In the genomic region with DNA sequence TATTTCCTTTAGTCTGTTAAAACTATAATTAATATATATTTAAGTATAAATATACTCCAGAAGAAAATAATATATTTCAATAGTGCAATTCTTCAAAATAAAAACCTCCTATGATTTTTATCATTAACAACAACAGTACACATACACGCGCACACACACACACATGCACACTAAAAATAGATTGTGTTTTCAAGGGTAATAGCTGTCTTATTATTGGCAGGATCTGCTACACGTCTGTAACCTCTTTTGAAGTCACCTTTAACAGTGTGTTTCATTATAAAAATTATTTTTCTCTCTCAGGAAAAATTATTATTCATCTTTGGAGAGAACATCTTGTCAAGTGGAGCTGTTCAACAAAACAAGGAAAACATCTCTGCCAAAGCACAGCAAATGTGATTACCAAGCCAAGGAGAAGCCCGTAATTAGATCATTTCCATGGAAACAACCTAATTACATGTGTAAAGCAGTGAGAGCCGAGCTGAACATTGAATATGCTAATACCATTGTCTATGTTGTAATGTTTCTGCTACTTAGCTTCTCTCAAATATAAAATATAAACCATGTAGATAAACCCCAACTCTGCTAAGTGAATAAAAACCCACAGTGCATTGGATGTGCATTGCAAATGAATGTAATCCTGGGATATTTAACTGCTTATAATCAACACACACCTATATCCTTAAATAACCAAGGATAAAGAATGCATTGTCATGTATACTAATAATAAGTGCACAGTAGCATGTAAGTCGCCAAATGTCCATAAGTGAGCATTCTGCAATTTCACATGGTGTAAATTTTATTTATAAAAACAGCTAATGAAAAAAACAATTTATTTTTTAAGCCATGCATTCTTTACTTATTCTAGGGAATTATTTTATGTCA, we compare ENCODE assay signal across 15 mouse cellular contexts.
DNase-seq lines count a peak whose midpoint lies in the region; ATAC-seq lines count a peak whose summit lies in the region.
"Had no signal": no experiment of that assay in that cellular context is flagged by ENCODE, and none has a peak within 500 bp of the region (broad histone marks: within the 10 kb centered on the region; RNA-seq: fewer than 3 reads in every experiment).

No protein-coding gene starts in this region.

- H3K4me3 ChIP-seq in midbrain, embryonic 11.5 days (ENCODE audit: low read depth, low read length) = no peak overlapping the region
- no peak overlapping the region for H3K4me3 ChIP-seq in midbrain, embryonic 10.5 days
- H3K4me3 ChIP-seq: heart, embryonic 15.5 days had no signal

- no peaks in the 10 kb centered on the region for H3K4me1 ChIP-seq in midbrain, embryonic 11.5 days (ENCODE audit: control insufficient read depth, insufficient read depth, low read length)
- H3K4me1 ChIP-seq in midbrain, embryonic 10.5 days = no peaks in the 10 kb centered on the region
- H3K4me1 ChIP-seq: heart, embryonic 15.5 days had no signal

- DNase-seq in cerebellum, postnatal 4 days (ENCODE audit: low spot score in 2 of 2) = no peak
- DNase-seq in midbrain, embryonic 11.5 days (ENCODE audit: low spot score, missing footprints) = no peak
- no peak for DNase-seq in midbrain, embryonic 10.5 days (ENCODE audit: low spot score)
- peak; percentile 75 for DNase-seq in layer of hippocampus, adult 9-11 months
- peak; percentile 79 for DNase-seq in telencephalon, adult 2 months (ENCODE audit: low read depth, low spot score)
- DNase-seq in T-cell, adult 2 months (ENCODE audit: low spot score) = no peak
- DNase-seq: adrenal gland, adult 2 months; embryo, embryonic 11 days; kidney, adult 8-10 months; lung, postnatal 36 days; thymus, postnatal 36 days had no signal

- 78% methylated on average over 6 of the region's 6 CpGs for WGBS in midbrain, embryonic 11.5 days
- 84% methylated on average over 6 of the region's 6 CpGs for WGBS in midbrain, embryonic 10.5 days

- no peak overlapping the region for H3K4me2 ChIP-seq in midbrain, embryonic 11.5 days
- H3K4me2 ChIP-seq: heart, embryonic 15.5 days had no signal

- H3K27ac ChIP-seq in midbrain, embryonic 11.5 days (ENCODE audit: low read depth, low read length) = no peak overlapping the region
- no peak overlapping the region for H3K27ac ChIP-seq in midbrain, embryonic 10.5 days (replicated peaks)
- H3K27ac ChIP-seq: heart, embryonic 15.5 days had no signal

- no peak overlapping the region for H3K9ac ChIP-seq in midbrain, embryonic 11.5 days (ENCODE audit: low read length)
- H3K9ac ChIP-seq: heart, embryonic 15.5 days had no signal

- ATAC-seq in cerebellum, adult (ENCODE audit: insufficient number of reproducible peaks, low FRiP score, low TSS enrichment) = peak; percentile 79
- 0 out of 2 replicates have a peak, but pooled peaks have one; percentile 58 for ATAC-seq in midbrain, embryonic 11.5 days (ENCODE audit: low FRiP score)
- ATAC-seq in CD4-positive, CD25-positive, alpha-beta regulatory T cell, adult 4 months = no peak

- no peaks in the 10 kb centered on the region for H3K27me3 ChIP-seq in midbrain, embryonic 11.5 days (ENCODE audit: control insufficient read depth, insufficient read depth, low read length)
- H3K27me3 ChIP-seq in midbrain, embryonic 10.5 days (ENCODE audit: low read depth, poor library complexity, severe bottlenecking) = no peaks in the 10 kb centered on the region
- H3K27me3 ChIP-seq: heart, embryonic 15.5 days had no signal

- H3K9me3 ChIP-seq in midbrain, embryonic 11.5 days (ENCODE audit: control insufficient read depth, low read length) = no peaks in the 10 kb centered on the region
- no peaks in the 10 kb centered on the region for H3K9me3 ChIP-seq in midbrain, embryonic 10.5 days (replicated peaks)
- H3K9me3 ChIP-seq: G1E; heart, embryonic 15.5 days had no signal

- H3K36me3 ChIP-seq in midbrain, embryonic 11.5 days (ENCODE audit: control insufficient read depth, insufficient read depth, low read length) = no peaks in the 10 kb centered on the region
- no peaks in the 10 kb centered on the region for H3K36me3 ChIP-seq in midbrain, embryonic 10.5 days
- H3K36me3 ChIP-seq: G1E; heart, embryonic 15.5 days had no signal

Comparison
In these comparisons a context has a peak if more than half of its experiments do, and no peak if none do; other contexts are left out.
1. DNase-seq: peak in layer of hippocampus, adult 9-11 months (single experiment) and telencephalon, adult 2 months (single experiment); none in cerebellum, postnatal 4 days (0 of 2), midbrain, embryonic 11.5 days (single experiment), midbrain, embryonic 10.5 days (single experiment) and T-cell, adult 2 months (single experiment).